Mouse (Mus musculus): ENCODE measurements around the gene Rps12-ps3. TPM values are rescaled to one million over a fixed set of nuclear protein-coding genes. Genes with fewer than 3 reads are reported as not detected.

Gene Rps12-ps3
- polyA plus RNA-seq, 1 experiment, result 118 TPM

DNA sequence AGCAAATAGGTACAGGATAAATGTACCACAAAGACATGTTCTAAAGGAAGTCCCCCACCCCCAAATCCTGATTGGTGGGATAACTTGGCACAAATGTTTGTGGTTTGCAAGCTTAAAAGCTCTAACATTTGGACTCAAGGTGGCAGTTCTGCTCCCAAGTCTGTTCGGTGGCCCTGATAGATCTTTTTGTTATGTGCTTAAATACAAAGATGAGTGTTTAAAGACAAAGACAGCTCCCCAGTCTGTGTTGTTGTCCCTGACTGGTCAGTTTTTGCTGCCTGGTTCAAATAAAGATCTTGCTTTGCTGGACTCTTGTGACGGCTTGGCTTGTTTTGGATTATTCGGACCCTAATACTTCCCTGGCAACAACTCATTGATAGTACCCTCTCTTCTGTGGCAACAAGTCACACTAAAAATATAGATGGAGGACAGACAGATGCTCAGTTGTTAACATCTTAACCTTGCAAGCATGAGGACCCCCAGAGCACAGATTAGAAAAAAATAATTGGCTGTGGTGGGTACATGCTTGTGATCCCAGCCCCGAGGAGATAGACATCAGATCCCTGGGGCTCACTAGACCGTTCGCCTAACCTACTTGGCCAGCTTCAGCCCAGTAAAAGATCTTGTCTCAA lies 27.4 kb downstream of the Rps12-ps3 start:
- TF ChIP-seq CTCF (IDR thresholded peaks at IDR 0.05; ENCODE audit: extremely low read depth, insufficient read depth, low read length), result no peak
- no peak for TF ChIP-seq POLR2A (IDR thresholded peaks at IDR 0.05; ENCODE audit: extremely low read depth, insufficient read depth, low read length)
- no peaks in the 10 kb centered on the region; the same call in 1 of the 2 replicates for H3K4me1 ChIP-seq (ENCODE audit: control insufficient read depth, insufficient read depth, low read length)
- H3K4me3 ChIP-seq (ENCODE audit: insufficient read depth, low read length), result no peak overlapping the region
- no peak overlapping the region for H3K27ac ChIP-seq (ENCODE audit: insufficient read depth, low read length)

DNA sequence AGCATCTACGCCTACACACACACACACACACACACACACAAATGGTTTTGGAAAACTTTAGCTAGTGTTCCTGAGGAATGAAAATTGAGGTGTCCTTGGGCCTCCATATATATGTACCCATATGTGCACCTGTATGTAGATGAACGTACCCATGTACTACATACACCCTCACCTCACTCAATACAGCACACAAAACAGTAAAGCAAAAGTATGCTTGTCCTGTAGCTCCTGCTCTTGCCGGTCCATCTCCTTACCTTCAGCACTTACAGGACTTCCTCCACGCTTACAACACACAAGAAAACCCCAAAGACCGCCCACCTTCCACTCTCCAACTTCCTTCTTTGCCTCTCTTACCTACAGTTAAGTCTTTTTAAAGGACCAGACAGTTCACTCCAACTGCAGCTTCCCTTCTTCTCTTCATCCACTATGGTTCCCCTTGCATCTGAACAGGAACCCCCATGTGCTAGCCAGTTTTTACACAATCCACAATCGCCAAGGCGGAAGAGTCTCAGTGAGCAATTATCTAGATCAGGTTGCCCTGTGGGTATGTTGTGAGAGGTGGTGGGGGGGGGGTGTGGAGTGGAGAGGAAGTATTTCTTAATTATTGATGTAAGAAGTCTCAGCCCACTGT lies 28.3 kb downstream of the Rps12-ps3 start:
- no peak for TF ChIP-seq POLR2A (IDR thresholded peaks at IDR 0.05; ENCODE audit: extremely low read depth, insufficient read depth, low read length)
- TF ChIP-seq CTCF (IDR thresholded peaks at IDR 0.05; ENCODE audit: extremely low read depth, insufficient read depth, low read length), result no peak
- Histone ChIP-seq H3K4me1 (ENCODE audit: control insufficient read depth, insufficient read depth, low read length) (no peaks in the 10 kb centered on the region; the same call in 1 of the 2 replicates), H3K4me3 (ENCODE audit: insufficient read depth, low read length) (no peak overlapping the region)

DNA sequence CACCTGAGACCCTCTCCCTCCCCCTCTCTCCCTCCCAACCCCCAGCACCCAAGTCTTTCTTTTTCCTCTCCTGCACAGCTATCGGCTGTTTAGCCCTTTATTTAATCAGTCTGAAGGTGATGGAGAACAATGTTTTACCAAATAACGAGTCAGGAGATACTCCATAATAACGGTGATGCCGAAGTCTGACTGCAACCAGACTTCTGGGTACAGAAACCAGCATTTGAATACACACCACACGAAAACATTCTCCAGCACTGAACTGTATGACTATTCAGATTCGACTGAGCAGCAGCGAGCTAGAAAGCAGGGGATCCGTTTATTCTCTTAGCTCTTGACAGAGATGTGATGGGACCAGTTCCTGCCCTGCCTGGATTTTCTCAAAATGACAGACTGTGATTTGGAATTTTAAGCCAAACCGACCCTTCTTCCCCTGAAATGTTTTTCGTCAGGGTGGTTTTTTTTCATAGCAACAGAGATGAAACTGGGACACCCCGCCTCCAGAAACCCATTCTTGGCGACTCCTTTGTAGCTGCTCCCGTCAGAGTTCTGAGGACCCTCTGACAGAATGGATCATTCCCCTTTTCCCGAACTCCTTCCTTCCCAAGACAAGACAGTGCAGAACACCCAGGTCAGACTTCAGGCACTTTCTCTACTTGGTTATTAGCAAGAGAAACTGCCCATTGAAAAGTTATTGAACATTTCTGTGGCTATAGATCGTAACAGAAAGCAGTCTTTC lies 29.2 kb downstream of the Rps12-ps3 start:
- TF ChIP-seq POLR2A (IDR thresholded peaks at IDR 0.05; ENCODE audit: extremely low read depth, insufficient read depth, low read length), result no peak
- TF ChIP-seq CTCF (IDR thresholded peaks at IDR 0.05; ENCODE audit: extremely low read depth, insufficient read depth, low read length), result no peak
- no peaks in the 10 kb centered on the region; the same call in 1 of the 2 replicates for H3K4me1 ChIP-seq (ENCODE audit: control insufficient read depth, insufficient read depth, low read length)
- no peak overlapping the region for H3K27ac ChIP-seq (ENCODE audit: insufficient read depth, low read length)
- H3K4me3 ChIP-seq (ENCODE audit: insufficient read depth, low read length), result no peak overlapping the region

More for the DNA sequence above, 28.3 kb downstream of the Rps12-ps3 start:
- no peak overlapping the region for H3K27ac ChIP-seq (ENCODE audit: insufficient read depth, low read length)

DNA sequence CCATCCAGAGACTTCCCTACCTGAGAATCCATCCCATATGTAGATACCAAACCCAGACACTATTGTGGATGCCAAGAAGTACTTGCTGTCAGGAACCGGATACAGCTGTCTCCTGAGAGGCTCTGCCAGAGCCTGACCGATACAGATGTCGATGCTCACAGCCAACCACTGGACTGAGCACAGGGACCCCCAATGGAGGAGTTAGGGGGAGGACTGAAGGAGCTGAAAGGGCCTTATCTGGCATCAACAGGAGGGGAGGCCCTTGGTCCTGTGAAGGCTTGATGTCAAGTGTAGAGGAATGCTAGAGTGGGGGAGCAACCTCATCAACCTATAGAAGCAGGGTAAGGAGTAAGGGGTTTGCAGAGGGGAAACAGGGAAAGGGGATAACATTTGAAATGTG lies 30.7 kb downstream of the Rps12-ps3 start:
- Histone ChIP-seq H3K4me1 (ENCODE audit: control insufficient read depth, insufficient read depth, low read length) (no peaks in the 10 kb centered on the region), H3K27ac (ENCODE audit: insufficient read depth, low read length) (no peak overlapping the region), H3K4me3 (ENCODE audit: insufficient read depth, low read length) (no peak overlapping the region)
- TF ChIP-seq CTCF (IDR thresholded peaks at IDR 0.05; ENCODE audit: extremely low read depth, insufficient read depth, low read length) (no peak), POLR2A (IDR thresholded peaks at IDR 0.05; ENCODE audit: extremely low read depth, insufficient read depth, low read length) (no peak)

DNA sequence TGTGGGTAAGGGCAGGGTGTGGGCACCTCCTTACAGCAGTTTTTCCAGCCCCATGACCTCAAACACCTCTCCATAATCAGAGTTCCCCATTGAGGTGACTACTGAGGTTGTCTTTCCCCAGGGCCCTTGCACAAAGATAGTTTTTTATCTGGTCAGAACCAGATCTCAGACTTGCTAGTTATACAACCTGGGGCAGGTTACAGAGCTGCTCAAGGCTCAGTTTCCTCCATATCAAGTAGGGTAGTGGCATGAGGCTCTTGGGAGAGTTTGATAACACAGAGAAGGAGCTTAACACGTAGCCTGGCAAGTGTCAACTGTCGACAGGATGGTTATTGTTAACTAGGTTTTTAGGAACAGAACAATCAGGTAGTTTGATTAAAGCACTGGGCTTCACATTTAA lies 32.8 kb downstream of the Rps12-ps3 start:
- TF ChIP-seq CTCF (IDR thresholded peaks at IDR 0.05; ENCODE audit: extremely low read depth, insufficient read depth, low read length) (no peak), POLR2A (IDR thresholded peaks at IDR 0.05; ENCODE audit: extremely low read depth, insufficient read depth, low read length) (no peak)
- H3K4me1 ChIP-seq (ENCODE audit: control insufficient read depth, insufficient read depth, low read length), result no peaks in the 10 kb centered on the region
- H3K4me3 ChIP-seq (ENCODE audit: insufficient read depth, low read length), result no peak overlapping the region
- no peak overlapping the region for H3K27ac ChIP-seq (ENCODE audit: insufficient read depth, low read length)

DNA sequence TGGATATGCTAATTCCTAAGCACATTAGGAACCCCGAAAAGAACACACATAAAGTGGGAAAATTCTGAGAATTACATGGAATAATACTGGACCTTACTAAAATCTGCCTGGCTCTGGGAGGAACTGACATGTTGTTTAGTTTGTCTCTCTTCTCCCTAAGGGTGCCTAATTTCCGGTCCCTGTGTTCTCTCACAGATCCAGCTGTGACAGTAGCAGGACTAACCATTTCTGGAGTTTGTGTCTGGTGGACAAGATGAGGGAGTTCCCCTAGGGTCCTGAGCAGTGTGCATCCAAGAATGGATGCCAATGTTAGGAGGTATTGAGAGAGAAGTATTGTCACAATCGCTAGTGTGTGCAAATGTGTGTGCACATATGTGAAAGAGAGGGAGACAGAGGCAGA lies 34.3 kb downstream of the Rps12-ps3 start:
- TF ChIP-seq POLR2A (IDR thresholded peaks at IDR 0.05; ENCODE audit: extremely low read depth, insufficient read depth, low read length) (no peak), CTCF (IDR thresholded peaks at IDR 0.05; ENCODE audit: extremely low read depth, insufficient read depth, low read length) (no peak)
- no peak overlapping the region for H3K4me3 ChIP-seq (ENCODE audit: insufficient read depth, low read length)
- H3K27ac ChIP-seq (ENCODE audit: insufficient read depth, low read length), result no peak overlapping the region
- H3K4me1 ChIP-seq (ENCODE audit: control insufficient read depth, insufficient read depth, low read length), result no peaks in the 10 kb centered on the region

DNA sequence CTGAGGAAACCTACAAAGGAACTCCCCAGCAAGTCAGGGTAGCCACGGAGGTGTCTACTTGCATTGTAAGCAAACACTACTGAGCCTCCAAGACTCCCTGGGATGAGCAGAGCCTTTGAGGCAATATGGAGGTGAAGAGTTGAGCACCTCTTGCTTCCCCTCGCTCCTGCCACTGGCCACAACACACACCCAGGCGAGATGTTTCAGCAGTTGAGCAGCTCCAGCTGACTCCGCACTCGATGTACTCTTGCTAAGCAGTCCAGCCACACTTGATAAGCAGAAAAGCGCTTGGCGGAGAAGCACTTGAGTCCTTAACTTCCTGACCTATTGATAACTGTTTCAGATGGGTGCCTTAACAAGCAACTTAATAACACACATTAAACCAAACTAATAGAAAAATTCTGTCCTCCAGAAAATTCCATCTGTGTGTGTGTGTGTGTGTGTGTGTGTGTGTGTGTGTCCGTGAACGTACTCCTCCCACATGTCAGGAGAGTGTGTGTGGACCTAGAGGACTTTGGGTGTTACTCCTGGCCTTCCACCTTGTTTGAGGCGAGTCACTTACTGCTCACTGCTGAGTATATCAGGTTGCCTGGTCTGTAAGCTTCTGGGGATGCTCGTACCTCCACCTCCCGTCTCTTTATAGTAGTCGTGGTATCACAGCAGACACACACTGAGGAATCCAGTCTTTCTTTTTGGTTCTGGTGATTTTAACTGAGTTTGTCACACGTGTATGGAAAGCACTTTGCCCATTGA lies 34.9 kb downstream of the Rps12-ps3 start:
- Histone ChIP-seq H3K4me3 (ENCODE audit: insufficient read depth, low read length) (no peak overlapping the region), H3K4me1 (ENCODE audit: control insufficient read depth, insufficient read depth, low read length) (no peaks in the 10 kb centered on the region), H3K27ac (ENCODE audit: insufficient read depth, low read length) (no peak overlapping the region)
- TF ChIP-seq POLR2A (IDR thresholded peaks at IDR 0.05; ENCODE audit: extremely low read depth, insufficient read depth, low read length) (no peak), CTCF (IDR thresholded peaks at IDR 0.05; ENCODE audit: extremely low read depth, insufficient read depth, low read length) (no peak)

DNA sequence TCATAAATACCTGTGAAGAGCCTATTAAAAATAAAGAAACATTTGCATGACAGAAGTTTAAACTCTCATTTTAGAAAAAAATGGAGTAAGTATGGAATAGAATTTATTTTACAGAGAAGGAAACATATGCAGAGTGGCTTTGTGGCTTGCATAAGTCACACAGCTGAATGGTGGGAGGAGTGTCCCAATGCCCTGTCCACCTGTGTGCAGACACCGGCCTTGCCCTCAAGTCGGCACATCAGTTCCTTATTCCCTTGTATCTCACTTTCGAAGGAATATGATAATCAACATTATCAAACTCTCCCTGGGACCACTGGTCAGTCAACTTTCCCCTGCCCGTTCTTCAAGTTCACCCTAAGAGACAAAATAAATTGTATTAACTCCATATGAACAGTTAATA lies 35.8 kb downstream of the Rps12-ps3 start:
- H3K4me1 ChIP-seq (ENCODE audit: control insufficient read depth, insufficient read depth, low read length), result no peaks in the 10 kb centered on the region
- TF ChIP-seq CTCF (IDR thresholded peaks at IDR 0.05; ENCODE audit: extremely low read depth, insufficient read depth, low read length) (no peak), POLR2A (IDR thresholded peaks at IDR 0.05; ENCODE audit: extremely low read depth, insufficient read depth, low read length) (no peak)

DNA sequence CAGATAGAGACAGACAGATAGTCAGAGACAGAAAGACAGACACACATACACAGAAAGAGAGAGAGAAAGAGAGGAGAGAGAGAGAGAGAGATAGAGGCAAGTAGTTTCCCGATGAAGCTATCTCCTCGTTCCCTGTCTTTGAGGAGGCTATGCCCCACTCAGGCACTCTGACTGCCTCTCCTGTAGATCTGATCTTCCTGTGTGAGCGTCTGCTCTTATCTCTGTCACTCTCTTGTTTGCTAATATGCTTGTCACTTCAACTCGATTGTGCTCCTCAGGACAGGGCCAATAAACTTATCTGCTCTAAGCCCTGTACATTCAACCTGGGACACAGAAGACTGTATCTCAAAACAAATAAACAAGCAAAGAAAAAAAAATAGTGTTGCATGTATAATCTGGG lies 37.1 kb downstream of the Rps12-ps3 start:
- no peak overlapping the region for H3K4me3 ChIP-seq (ENCODE audit: insufficient read depth, low read length)
- H3K4me1 ChIP-seq (ENCODE audit: control insufficient read depth, insufficient read depth, low read length), result no peaks in the 10 kb centered on the region
- no peak overlapping the region for H3K27ac ChIP-seq (ENCODE audit: insufficient read depth, low read length)
- TF ChIP-seq CTCF (IDR thresholded peaks at IDR 0.05; ENCODE audit: extremely low read depth, insufficient read depth, low read length), result no peak
- TF ChIP-seq POLR2A (IDR thresholded peaks at IDR 0.05; ENCODE audit: extremely low read depth, insufficient read depth, low read length), result no peak

More for the DNA sequence above, 35.8 kb downstream of the Rps12-ps3 start:
- H3K27ac ChIP-seq (ENCODE audit: insufficient read depth, low read length), result no peak overlapping the region
- no peak overlapping the region for H3K4me3 ChIP-seq (ENCODE audit: insufficient read depth, low read length)
